Mouse (Mus musculus) lung, adult 10 weeks (tissue): Measurements from ENCODE around the gene Camk1. TPM values are rescaled to one million over a fixed set of nuclear protein-coding genes. Genes with fewer than 3 reads are reported as not detected.

Source experiments
- polyA plus RNA-seq: library from polyadenylated mRNA; stranded (reverse); fragments of 350-450 nt; fragmentation: Illumina TruSeq; extraction: RNeasy Lipid Tissue Mini Kit (QIAGEN cat#74804); gene quantifications from one replicate; pipeline ENCODE4 v1.2.3, GENCODE M21; 2014; ENCODE audit warnings: low read depth, low replicate concordance; ENCODE audit not compliant: insufficient read depth

Gene Camk1
- 84.4 TPM for polyA plus RNA-seq

GRCm38 (mm10) chr6:113343177-113344092, at the start of gene Camk1:
TSS of gene Camk1 (minus strand) at chr6:113343984.

DNA sequence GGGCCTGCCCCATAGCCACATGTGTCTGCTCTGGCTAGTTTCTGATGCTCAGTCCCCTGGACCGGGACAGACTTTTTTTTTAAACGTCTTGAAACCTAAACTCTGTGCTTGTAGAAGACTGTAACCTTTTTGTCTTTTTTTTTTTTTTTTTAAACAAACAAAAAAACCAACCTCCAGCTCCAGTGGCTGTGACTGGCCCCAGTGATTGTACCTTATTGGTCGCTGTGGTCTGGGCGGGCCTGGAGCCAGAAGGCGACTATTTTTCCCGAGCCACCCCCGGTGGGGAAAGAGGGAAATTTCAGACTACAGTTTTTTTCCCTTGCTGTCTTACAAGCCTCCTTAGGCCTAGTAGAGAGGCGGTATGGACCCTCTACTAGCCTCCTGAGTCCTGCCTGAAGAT, 45.2 kb upstream of the Camk1 start, which contains the start of gene Ttll3:
Gene Ttll3, plus strand, starts transcription at position 301 of the 400 bp plus-strand sequence.

GRCm38 (mm10) chr6:113377496-113378385, 34.0 kb upstream of the Camk1 start, which contains the start of the genes Tada3 and Arpc4:
TSS of gene Tada3 (minus strand) at chr6:113377883.
TSS of gene Arpc4 (plus strand) at chr6:113378115.

GRCm38 (mm10) chr6:113326533-113327315, 17.1 kb downstream of the Camk1 start, which contains the start of gene Ogg1:
TSS of gene Ogg1 (plus strand) at chr6:113326972.

GRCm38 (mm10) chr6:113306986-113307349, 36.8 kb downstream of the Camk1 start, which contains the start of gene Brpf1:
TSS of gene Brpf1 (plus strand) at chr6:113307137.

Other genes with a start within 250 kb of the Camk1 start
- gene Lhfpl4, start 148.6 kb downstream of the Camk1 start, polyA plus RNA-seq: 0.27 TPM
- gene Mtmr14, start 106.1 kb downstream of the Camk1 start, polyA plus RNA-seq: 19.0 TPM
- gene Cpne9, start 61.7 kb downstream of the Camk1 start, polyA plus RNA-seq: not detected
- gene Brpf1, start 36.8 kb downstream of the Camk1 start, polyA plus RNA-seq: 9.6 TPM
- 11.0 TPM for gene Ogg1, start 17.0 kb downstream of the Camk1 start, polyA plus RNA-seq
- 24.5 TPM for gene Tada3, start 33.9 kb upstream of the Camk1 start, polyA plus RNA-seq
- gene Arpc4, start 34.1 kb upstream of the Camk1 start, polyA plus RNA-seq: 168 TPM
- gene Ttll3, start 45.3 kb upstream of the Camk1 start, polyA plus RNA-seq: 6.7 TPM
- gene Rpusd3, start 75.4 kb upstream of the Camk1 start, polyA plus RNA-seq: 9.6 TPM
- gene Cidec, start 91.8 kb upstream of the Camk1 start, polyA plus RNA-seq: 63.1 TPM
- gene Jagn1, start 98.6 kb upstream of the Camk1 start, polyA plus RNA-seq: 38.2 TPM
- 8.9 TPM for gene Il17re, start 114.5 kb upstream of the Camk1 start, polyA plus RNA-seq
- gene Il17rc, start 127.4 kb upstream of the Camk1 start, polyA plus RNA-seq: 27.3 TPM
- 27.6 TPM for gene Creld1, start 139.3 kb upstream of the Camk1 start, polyA plus RNA-seq
- not detected for gene Prrt3, start 157.9 kb upstream of the Camk1 start, polyA plus RNA-seq
- 62.9 TPM for gene Emc3, start 187.7 kb upstream of the Camk1 start, polyA plus RNA-seq
- 0.34 TPM for gene Fancd2, start 187.7 kb upstream of the Camk1 start, polyA plus RNA-seq